Mouse (Mus musculus) ES-Bruce4 (cell line): ENCODE data around the gene Stn1.

Experiments used
- CTCF ChIP-seq: IDR thresholded peaks from one replicate; pipeline ENCODE4 v1.8.1; 2011; ENCODE audit warnings: low read depth, low read length
- EP300 ChIP-seq: IDR thresholded peaks from 2 replicates; pipeline ENCODE4 v1.6.1; 2011; ENCODE audit warnings: low read depth, low read length; ENCODE audit not compliant: insufficient read depth
- POLR2A ChIP-seq: IDR thresholded peaks from one replicate; pipeline ENCODE4 v1.8.1; 2011; ENCODE audit warnings: low read length; ENCODE audit not compliant: insufficient read depth

- no peak for TF ChIP-seq EP300
- no peak for TF ChIP-seq CTCF
- TF ChIP-seq POLR2A = no peak
Measured at GRCm38 (mm10) chr19:47538801-47539200, 1.5 kb upstream of the Stn1 start.
